Mouse (Mus musculus) CH12.LX (cell line): ENCODE data around the gene Cacnb2.

ENCODE experiments used
- CTCF ChIP-seq, 2 experiments: IDR thresholded peaks in 1 of 2; conservative IDR thresholded peaks in 1 of 2; 2 replicates each; pipeline ENCODE4 v1.5.1; 2011 to 2012; ENCODE audit warnings: low read depth in 2 of 2, low read length in 2 of 2, improper control_type of control experiment in 1 of 2, inconsistent platforms in 1 of 2, mild to moderate bottlenecking in 1 of 2, moderate library complexity in 1 of 2
- E2F4 ChIP-seq: IDR thresholded peaks from 2 replicates; pipeline ENCODE4 v1.6.1; 2011; ENCODE audit warnings: low read depth, low read length, improper control_type of control experiment; ENCODE audit not compliant: insufficient replicate concordance
- NRF1 ChIP-seq: IDR thresholded peaks from 2 replicates; pipeline ENCODE4 v1.6.1; 2014; ENCODE audit warnings: low read depth, mild to moderate bottlenecking, inconsistent platforms, low read length, improper control_type of control experiment, moderate library complexity
- POLR2A ChIP-seq: IDR thresholded peaks from 2 replicates; pipeline ENCODE4 v1.6.1; 2011; ENCODE audit warnings: low read depth, mild to moderate bottlenecking, improper control_type of control experiment, low read length
- TCF12 ChIP-seq: IDR thresholded peaks from 2 replicates; pipeline ENCODE4 v1.6.1; 2014; ENCODE audit warnings: low read depth, mild to moderate bottlenecking, inconsistent platforms, low read length, improper control_type of control experiment

DNA sequence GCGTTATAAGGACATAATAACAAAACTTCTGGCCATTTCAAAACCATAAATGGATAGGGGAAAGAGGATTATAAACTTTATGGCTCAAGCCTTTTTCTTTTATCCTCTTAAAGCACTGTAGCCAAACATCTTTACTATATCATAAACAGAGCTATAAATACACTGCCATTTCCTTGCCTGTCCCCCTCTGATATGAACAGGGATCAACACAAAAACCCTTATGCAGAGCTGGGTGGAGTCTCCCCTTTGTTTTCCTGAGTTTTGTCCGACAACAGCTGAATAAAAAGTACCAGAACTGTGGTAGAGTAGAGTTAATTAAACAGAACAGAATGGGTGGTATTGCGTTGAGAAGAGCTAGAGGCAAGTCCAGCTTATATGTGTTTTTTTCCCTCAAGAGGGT lies 280.6 kb downstream of the Cacnb2 start:
- TF ChIP-seq TCF12 (no peak), CTCF (conservative IDR thresholded peaks at IDR 0.05 in 1 of 2, IDR thresholded peaks at IDR 0.05 in 1 of 2; ENCODE audit: low read depth in 2 of 2, low read length in 2 of 2) (no peak), POLR2A (no peak), NRF1 (no peak), E2F4 (no peak)
